Mouse (Mus musculus) intestine, postnatal 0 days (tissue): ENCODE measurements around the gene Grb2. TPM values are rescaled to one million over a fixed set of nuclear protein-coding genes. Genes with fewer than 3 reads are reported as not detected.
A peak's percentile ranks its signal among the peaks of the same experiment; 100 is the strongest.

Experiments used
- ATAC-seq: fragments of 200-750 bp; cut with Nextera tagmentation; 2 replicates; pipeline ENCODE4 v1.8.0; 2017; ENCODE audit warnings: mild to moderate bottlenecking, moderate TSS enrichment, moderate library complexity
- H3K27ac ChIP-seq: fragments of 300-500 bp; sonication (generic); 2 replicates; pipeline ENCODE4 v1.5.1; 2014; ENCODE audit warnings: mild to moderate bottlenecking, low read depth, low read length, moderate library complexity
- H3K27me3 ChIP-seq: fragments of 300-500 bp; sonication (generic); replicated peaks from 2 replicates; pipeline ENCODE4 v1.6.1; 2014; ENCODE audit warnings: low read length, mixed read lengths; ENCODE audit not compliant: control insufficient read depth, insufficient read depth
- H3K36me3 ChIP-seq: fragments of 300-500 bp; sonication (generic); 2 replicates; pipeline ENCODE4 v1.6.1; 2014; ENCODE audit warnings: mild to moderate bottlenecking, moderate library complexity; ENCODE audit not compliant: control insufficient read depth, insufficient read depth
- H3K4me1 ChIP-seq: fragments of 300-500 bp; sonication (generic); replicated peaks from 2 replicates; pipeline ENCODE4 v1.6.1; 2014; ENCODE audit warnings: antibody characterized with exemption, low read length, mixed read lengths; ENCODE audit not compliant: control insufficient read depth, insufficient read depth
- H3K4me2 ChIP-seq: fragments of 300-500 bp; sonication (generic); replicated peaks from 2 replicates; pipeline ENCODE4 v1.6.1; 2014; ENCODE audit warnings: low read depth, mild to moderate bottlenecking, moderate library complexity
- H3K4me3 ChIP-seq: fragments of 300-500 bp; sonication (generic); 2 replicates; pipeline ENCODE4 v1.5.1; 2014; ENCODE audit warnings: low read depth, low read length
- H3K9ac ChIP-seq: fragments of 300-500 bp; sonication (generic); 2 replicates; pipeline ENCODE4 v1.6.1; 2014; ENCODE audit warnings: mild to moderate bottlenecking, low read depth, low read length
- H3K9me3 ChIP-seq: fragments of 300-500 bp; sonication (generic); 2 replicates; pipeline ENCODE4 v1.6.1; 2016; ENCODE audit warnings: mixed run types; ENCODE audit not compliant: control insufficient read depth
- CTCF ChIP-seq: sonication (generic); IDR thresholded peaks from 2 replicates; pipeline ENCODE4 v1.5.1; 2016; ENCODE audit warnings: low read depth, mild to moderate bottlenecking, control low read depth, antibody characterized with exemption, moderate library complexity
- WGBS: fragments of 180-500 bp; shearing (Covaris S2); extraction: QIAGEN DNeasy Blood & Tissue Kit; methylation state at CpG from one replicate; pipeline ENCODE4 v1.1.7; 2014; 5-methylcytosine and 5-hydroxymethylcytosine counted together
- polyA plus RNA-seq: library from polyadenylated mRNA; unstranded; fragments of >200 nt; fragmentation: Nextera tagmentation; extraction: Ambion mirVana; gene quantifications from 2 replicates; pipeline ENCODE4 v1.2.1, GENCODE M21; 2015

Grb2 gene
- polyA plus RNA-seq, 1 experiment from 2014 or later: 60.5 TPM

GRCm38 (mm10) chr11:115627705-115628464, 80.5 kb downstream of the Grb2 start, which contains the start of gene Slc25a19:
Slc25a19 (minus strand) TSS chr11:115628295.
- H3K4me2 ChIP-seq: peak within 1 kb of the TSS; percentile 83
- peak within 1 kb of the TSS; percentile 64 for H3K4me3 ChIP-seq
- no peaks in the 10 kb centered on the region for H3K9me3 ChIP-seq
- no peak for TF ChIP-seq CTCF
- peaks cover 5% of the 10 kb centered on the region; the same call in 1 of the 2 replicates for H3K36me3 ChIP-seq
- H3K9ac ChIP-seq: peak within 1 kb of the TSS; percentile 45
- WGBS: under 1% methylated on average over 44 of the region's 47 CpGs
- no peaks in the 10 kb centered on the region for H3K27me3 ChIP-seq
- no peaks in the 10 kb centered on the region; the same call in 1 of the 2 replicates for H3K4me1 ChIP-seq
- peak within 1 kb of the TSS; percentile 41; the same call in 1 of the 2 replicates for H3K27ac ChIP-seq
- ATAC-seq: peak; percentile 98

GRCm38 (mm10) chr11:115626824-115627616, 81.4 kb downstream of the Grb2 start:
- Histone ChIP-seq H3K4me1 (no peaks in the 10 kb centered on the region; the same call in 1 of the 2 replicates), H3K9ac (peak overlapping the region; percentile 45; the same call in 1 of the 2 replicates), H3K4me3 (peak overlapping the region; percentile 64), H3K9me3 (no peaks in the 10 kb centered on the region), H3K4me2 (peak overlapping the region; percentile 83), H3K27me3 (no peaks in the 10 kb centered on the region), H3K36me3 (peaks cover 14% of the 10 kb centered on the region; the same call in 1 of the 2 replicates), H3K27ac (no peak overlapping the region)
- no peak for ATAC-seq
- no peak for TF ChIP-seq CTCF
- 40% methylated on average over 11 of the region's 11 CpGs for WGBS

- Histone ChIP-seq H3K4me1 (no peaks in the 10 kb centered on the region; the same call in 1 of the 2 replicates), H3K36me3 (peaks cover 22% of the 10 kb centered on the region; the same call in 1 of the 2 replicates), H3K4me3 (no peak overlapping the region), H3K9me3 (no peaks in the 10 kb centered on the region), H3K27ac (no peak overlapping the region), H3K27me3 (no peaks in the 10 kb centered on the region), H3K9ac (no peak overlapping the region), H3K4me2 (no peak overlapping the region)
- WGBS: 71% methylated on average over 9 of the region's 9 CpGs
- no peak for ATAC-seq
- no peak for TF ChIP-seq CTCF
Observed at GRCm38 (mm10) chr11:115625877-115626276, 82.5 kb downstream of the Grb2 start.

- H3K4me2 ChIP-seq: no peak overlapping the region
- H3K27me3 ChIP-seq: no peaks in the 10 kb centered on the region
- TF ChIP-seq CTCF: peak; percentile 70
- no peak overlapping the region for H3K27ac ChIP-seq
- no peak overlapping the region for H3K4me3 ChIP-seq
- H3K9me3 ChIP-seq: no peaks in the 10 kb centered on the region
- H3K9ac ChIP-seq: no peak overlapping the region
- WGBS: 74% methylated on average over 9 of the region's 9 CpGs
- peaks cover 35% of the 10 kb centered on the region; the same call in 1 of the 2 replicates for H3K36me3 ChIP-seq
- ATAC-seq: no peak
- H3K4me1 ChIP-seq: no peaks in the 10 kb centered on the region; the same call in 1 of the 2 replicates
Observed at GRCm38 (mm10) chr11:115623487-115624070, 84.8 kb downstream of the Grb2 start.

- ATAC-seq: no peak
- no peak overlapping the region for H3K27ac ChIP-seq
- 95% methylated on average over 7 of the region's 7 CpGs for WGBS
- no peak overlapping the region for H3K4me3 ChIP-seq
- H3K9ac ChIP-seq: no peak overlapping the region
- H3K9me3 ChIP-seq: no peaks in the 10 kb centered on the region
- H3K4me2 ChIP-seq: no peak overlapping the region
- no peaks in the 10 kb centered on the region for H3K4me1 ChIP-seq
- peaks cover 44% of the 10 kb centered on the region; the same call in 1 of the 2 replicates for H3K36me3 ChIP-seq
- no peaks in the 10 kb centered on the region for H3K27me3 ChIP-seq
- TF ChIP-seq CTCF: no peak
Observed at GRCm38 (mm10) chr11:115619949-115620348, 88.4 kb downstream of the Grb2 start.
